Mouse (Mus musculus) limb, embryonic 15.5 days (tissue): Measurements from ENCODE around the gene Hs2st1. TPM values are rescaled to one million over a fixed set of nuclear protein-coding genes. Genes with fewer than 3 reads are reported as not detected.

ENCODE experiments used
- ATAC-seq: fragments of 200-750 bp; cut with Nextera tagmentation; 2 replicates; pipeline ENCODE4 v1.8.0; 2017; ENCODE audit warnings: low read depth, moderate TSS enrichment; ENCODE audit not compliant: insufficient number of reproducible peaks, low FRiP score, low TSS enrichment
- H3K27ac ChIP-seq: fragments of 300-500 bp; sonication (generic); 2 replicates; pipeline ENCODE4 v1.5.1; 2015; ENCODE audit warnings: moderate library complexity, mild to moderate bottlenecking, inconsistent platforms
- H3K27me3 ChIP-seq: fragments of 300-500 bp; sonication (generic); 2 replicates; pipeline ENCODE4 v1.6.1; 2015; ENCODE audit warnings: inconsistent platforms
- H3K36me3 ChIP-seq: fragments of 300-500 bp; sonication (generic); 2 replicates; pipeline ENCODE4 v1.6.1; 2015; ENCODE audit warnings: inconsistent platforms
- H3K4me1 ChIP-seq: fragments of 300-500 bp; sonication (generic); 2 replicates; pipeline ENCODE4 v1.6.1; 2015; ENCODE audit warnings: inconsistent platforms
- H3K4me2 ChIP-seq: fragments of 300-500 bp; sonication (generic); 2 replicates; pipeline ENCODE4 v1.6.1; 2015; ENCODE audit warnings: mild to moderate bottlenecking, inconsistent platforms
- H3K4me3 ChIP-seq: fragments of 300-500 bp; sonication (generic); 2 replicates; pipeline ENCODE4 v1.5.1; 2015; ENCODE audit warnings: mild to moderate bottlenecking, inconsistent platforms
- H3K9ac ChIP-seq: fragments of 300-500 bp; sonication (generic); 2 replicates; pipeline ENCODE4 v1.6.1; 2015; ENCODE audit warnings: inconsistent platforms
- H3K9me3 ChIP-seq: fragments of 300-500 bp; sonication (generic); 2 replicates; pipeline ENCODE4 v1.6.1; 2016; ENCODE audit warnings: inconsistent platforms
- WGBS: fragments of 180-500 bp; shearing (Covaris S2); methylation state at CpG from one replicate; pipeline ENCODE4 v1.1.7; 2015; 5-methylcytosine and 5-hydroxymethylcytosine counted together
- polyA plus RNA-seq: library from polyadenylated mRNA; unstranded; fragments of >200 nt; fragmentation: Nextera tagmentation; extraction: Ambion mirVana; gene quantifications from 2 replicates; pipeline ENCODE4 v1.2.1, GENCODE M21; 2015

Hs2st1 gene
- polyA plus RNA-seq, 1 experiment from 2014 or later, result 13.5 TPM

GRCm38 (mm10) chr3:144565212-144565611 is 4.8 kb downstream of the Hs2st1 start:
- H3K27me3 ChIP-seq, result no peaks in the 10 kb centered on the region
- H3K36me3 ChIP-seq, result no peaks in the 10 kb centered on the region
- peaks cover 8% of the 10 kb centered on the region for H3K4me1 ChIP-seq
- no peaks in the 10 kb centered on the region for H3K9me3 ChIP-seq
- ATAC-seq, result no peak
- H3K9ac ChIP-seq, result no peak overlapping the region
- H3K27ac ChIP-seq, result no peak overlapping the region
- H3K4me3 ChIP-seq, result no peak overlapping the region
- 78% methylated on average over 7 of the region's 7 CpGs for WGBS
- H3K4me2 ChIP-seq, result no peak overlapping the region

- H3K27ac ChIP-seq, result no peak overlapping the region
- no peak overlapping the region for H3K4me3 ChIP-seq
- H3K4me1 ChIP-seq, result peaks cover 12% of the 10 kb centered on the region
- H3K36me3 ChIP-seq, result no peaks in the 10 kb centered on the region
- WGBS, result 89% methylated on average over 7 of the region's 7 CpGs
- H3K9ac ChIP-seq, result no peak overlapping the region
- no peaks in the 10 kb centered on the region for H3K27me3 ChIP-seq
- H3K4me2 ChIP-seq, result no peak overlapping the region
- no peak for ATAC-seq
- H3K9me3 ChIP-seq, result no peaks in the 10 kb centered on the region
These were observed 6.1 kb downstream of the Hs2st1 start for GRCm38 (mm10) chr3:144563916-144564315.

GRCm38 (mm10) chr3:144561511-144562250 is 8.3 kb downstream of the Hs2st1 start:
- no peak overlapping the region for H3K4me3 ChIP-seq
- no peak for ATAC-seq
- H3K27ac ChIP-seq, result no peak overlapping the region
- H3K27me3 ChIP-seq, result no peaks in the 10 kb centered on the region
- H3K36me3 ChIP-seq, result no peaks in the 10 kb centered on the region
- WGBS, result 79% methylated on average over 22 of the region's 22 CpGs
- H3K4me2 ChIP-seq, result no peak overlapping the region
- H3K9me3 ChIP-seq, result no peaks in the 10 kb centered on the region
- H3K9ac ChIP-seq, result no peak overlapping the region
- peaks cover 16% of the 10 kb centered on the region for H3K4me1 ChIP-seq

- H3K9me3 ChIP-seq, result no peaks in the 10 kb centered on the region
- H3K4me3 ChIP-seq, result no peak overlapping the region
- H3K27ac ChIP-seq, result peak overlapping the region; percentile 38; the same call in 1 of the 2 replicates
- H3K36me3 ChIP-seq, result no peaks in the 10 kb centered on the region
- peaks cover 19% of the 10 kb centered on the region for H3K4me1 ChIP-seq
- no peak for ATAC-seq
- H3K9ac ChIP-seq, result no peak overlapping the region
- 28% methylated on average over 5 of the region's 5 CpGs for WGBS
- H3K27me3 ChIP-seq, result no peaks in the 10 kb centered on the region
- H3K4me2 ChIP-seq, result 0 out of 2 replicates have a peak overlapping the region, but pooled peaks have one; percentile 20
These were observed 11.7 kb downstream of the Hs2st1 start for GRCm38 (mm10) chr3:144558274-144558673.

GRCm38 (mm10) chr3:144556625-144557324 is 13.2 kb downstream of the Hs2st1 start:
- peaks cover 19% of the 10 kb centered on the region for H3K4me1 ChIP-seq
- H3K27me3 ChIP-seq, result no peaks in the 10 kb centered on the region
- 0 out of 2 replicates have a peak overlapping the region, but pooled peaks have one; percentile 17 for H3K4me2 ChIP-seq
- no peaks in the 10 kb centered on the region for H3K36me3 ChIP-seq
- ATAC-seq, result no peak
- no peaks in the 10 kb centered on the region for H3K9me3 ChIP-seq
- WGBS, result 19% methylated on average over 16 of the region's 16 CpGs
- no peak overlapping the region for H3K27ac ChIP-seq
- H3K9ac ChIP-seq, result no peak overlapping the region
- no peak overlapping the region for H3K4me3 ChIP-seq

GRCm38 (mm10) chr3:144555144-144555543 is 14.8 kb downstream of the Hs2st1 start:
- Histone ChIP-seq H3K9ac (no peak overlapping the region), H3K9me3 (no peaks in the 10 kb centered on the region), H3K36me3 (no peaks in the 10 kb centered on the region), H3K4me1 (peaks cover 26% of the 10 kb centered on the region), H3K4me2 (no peak overlapping the region), H3K4me3 (no peak overlapping the region), H3K27ac (no peak overlapping the region), H3K27me3 (no peaks in the 10 kb centered on the region)
- no peak for ATAC-seq
- WGBS, result 85% methylated on average over 7 of the region's 7 CpGs

- Histone ChIP-seq H3K27ac (no peak overlapping the region), H3K36me3 (no peaks in the 10 kb centered on the region), H3K4me2 (no peak overlapping the region), H3K27me3 (no peaks in the 10 kb centered on the region), H3K9ac (no peak overlapping the region), H3K9me3 (no peaks in the 10 kb centered on the region), H3K4me3 (no peak overlapping the region), H3K4me1 (peaks cover 25% of the 10 kb centered on the region)
- 73% methylated on average over 9 of the region's 9 CpGs for WGBS
- ATAC-seq, result no peak
These were observed 15.5 kb downstream of the Hs2st1 start for GRCm38 (mm10) chr3:144554503-144554902.

- ATAC-seq, result no peak
- Histone ChIP-seq H3K9me3 (no peaks in the 10 kb centered on the region), H3K4me3 (no peak overlapping the region), H3K4me1 (peaks cover 22% of the 10 kb centered on the region), H3K4me2 (no peak overlapping the region), H3K36me3 (no peaks in the 10 kb centered on the region), H3K27ac (no peak overlapping the region), H3K27me3 (no peaks in the 10 kb centered on the region), H3K9ac (no peak overlapping the region)
- 71% methylated on average over 7 of the region's 7 CpGs for WGBS
These were observed 16.0 kb downstream of the Hs2st1 start for GRCm38 (mm10) chr3:144553942-144554341.

GRCm38 (mm10) chr3:144551416-144551815 is 18.6 kb downstream of the Hs2st1 start:
- 50% methylated on average over 4 of the region's 4 CpGs for WGBS
- ATAC-seq, result no peak
- Histone ChIP-seq H3K4me2 (no peak overlapping the region), H3K4me3 (no peak overlapping the region), H3K4me1 (peaks cover 10% of the 10 kb centered on the region), H3K27me3 (no peaks in the 10 kb centered on the region), H3K9me3 (no peaks in the 10 kb centered on the region), H3K36me3 (no peaks in the 10 kb centered on the region), H3K27ac (0 out of 2 replicates have a peak overlapping the region, but pooled peaks have one; percentile 59), H3K9ac (no peak overlapping the region)

GRCm38 (mm10) chr3:144550659-144551058 is 19.3 kb downstream of the Hs2st1 start:
- Histone ChIP-seq H3K27ac (no peak overlapping the region), H3K36me3 (no peaks in the 10 kb centered on the region), H3K9ac (no peak overlapping the region), H3K9me3 (no peaks in the 10 kb centered on the region), H3K4me1 (peaks cover 15% of the 10 kb centered on the region), H3K27me3 (no peaks in the 10 kb centered on the region), H3K4me2 (no peak overlapping the region), H3K4me3 (no peak overlapping the region)
- ATAC-seq, result no peak
- 89% methylated on average over 5 of the region's 5 CpGs for WGBS

- no peaks in the 10 kb centered on the region for H3K36me3 ChIP-seq
- H3K27me3 ChIP-seq, result no peaks in the 10 kb centered on the region
- H3K9ac ChIP-seq, result no peak overlapping the region
- ATAC-seq, result no peak
- no peak overlapping the region for H3K4me3 ChIP-seq
- WGBS, result 82% methylated on average over 5 of the region's 5 CpGs
- H3K4me1 ChIP-seq, result peaks cover 17% of the 10 kb centered on the region
- H3K4me2 ChIP-seq, result no peak overlapping the region
- H3K27ac ChIP-seq, result no peak overlapping the region
- H3K9me3 ChIP-seq, result no peaks in the 10 kb centered on the region
These were observed 19.9 kb downstream of the Hs2st1 start for GRCm38 (mm10) chr3:144550036-144550435.

GRCm38 (mm10) chr3:144548186-144548845 is 21.7 kb downstream of the Hs2st1 start:
- WGBS, result 81% methylated on average over 7 of the region's 7 CpGs
- Histone ChIP-seq H3K4me1 (peaks cover 18% of the 10 kb centered on the region), H3K9me3 (no peaks in the 10 kb centered on the region), H3K4me3 (no peak overlapping the region), H3K27ac (no peak overlapping the region), H3K9ac (no peak overlapping the region), H3K27me3 (no peaks in the 10 kb centered on the region), H3K36me3 (no peaks in the 10 kb centered on the region), H3K4me2 (no peak overlapping the region)
- ATAC-seq, result no peak
